Mouse (Mus musculus) testis, adult 10 weeks (tissue): ENCODE measurements around the gene Mpped2. TPM values are rescaled to one million over a fixed set of nuclear protein-coding genes. Genes with fewer than 3 reads are reported as not detected.

Source experiments
- polyA plus RNA-seq: library from polyadenylated mRNA; stranded (reverse); fragments of 350-450 nt; fragmentation: Illumina TruSeq; extraction: RNeasy Lipid Tissue Mini Kit (QIAGEN cat#74804); gene quantifications from one replicate; pipeline ENCODE4 v1.2.3, GENCODE M21; 2014; ENCODE audit warnings: low read depth, low replicate concordance

Gene Mpped2
- 0.60 TPM for polyA plus RNA-seq

GRCm38 (mm10) chr2:106692783-106693701, at the start of gene Mpped2:
TSS of gene Mpped2 (plus strand) at chr2:106693269.

